Mouse (Mus musculus): ENCODE measurements around the gene Hsd17b11.

Hsd17b11 gene

DNA sequence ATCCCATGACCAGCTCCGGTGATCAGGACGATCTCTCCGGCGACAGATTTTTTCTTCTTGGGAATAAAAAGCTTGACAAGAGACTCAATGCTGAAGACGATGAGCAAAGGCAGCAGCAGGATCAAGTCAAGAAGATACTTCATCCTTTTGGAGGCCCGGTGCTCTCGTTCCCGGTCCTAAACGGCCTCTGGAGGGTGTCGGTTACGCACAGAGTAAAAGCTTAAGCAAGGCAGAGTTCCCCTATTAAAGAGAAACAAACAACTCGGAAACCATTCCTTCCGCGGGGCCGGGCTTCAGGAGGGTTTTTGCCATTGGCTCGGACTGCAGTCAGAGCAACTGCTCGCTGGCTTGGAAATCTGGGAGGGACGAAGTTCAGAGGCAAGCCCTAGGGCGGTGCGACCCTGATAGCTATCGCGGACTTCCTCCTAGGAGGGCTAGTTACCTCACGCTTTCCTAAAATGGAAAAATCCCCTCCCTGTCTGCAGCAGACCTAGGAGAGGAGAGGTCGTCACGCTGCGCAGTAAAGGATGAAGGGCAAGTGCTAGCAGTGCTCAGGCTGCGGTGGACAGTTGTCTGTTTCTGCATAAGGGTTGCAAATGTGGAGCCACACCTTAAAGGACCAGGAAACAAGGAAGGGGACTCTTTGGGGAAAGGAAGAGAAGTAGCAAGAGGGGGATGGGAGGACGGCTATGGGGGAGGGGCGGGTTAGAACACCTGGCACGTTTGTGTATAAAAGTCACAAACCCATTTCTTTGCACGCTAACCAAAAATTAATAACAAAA, at the start of gene Hsd17b11:
Hsd17b11 (minus strand) TSS at position 323 of the 782 bp plus-strand sequence.
- peak; percentile 95 to 96 for DNase-seq

DNA sequence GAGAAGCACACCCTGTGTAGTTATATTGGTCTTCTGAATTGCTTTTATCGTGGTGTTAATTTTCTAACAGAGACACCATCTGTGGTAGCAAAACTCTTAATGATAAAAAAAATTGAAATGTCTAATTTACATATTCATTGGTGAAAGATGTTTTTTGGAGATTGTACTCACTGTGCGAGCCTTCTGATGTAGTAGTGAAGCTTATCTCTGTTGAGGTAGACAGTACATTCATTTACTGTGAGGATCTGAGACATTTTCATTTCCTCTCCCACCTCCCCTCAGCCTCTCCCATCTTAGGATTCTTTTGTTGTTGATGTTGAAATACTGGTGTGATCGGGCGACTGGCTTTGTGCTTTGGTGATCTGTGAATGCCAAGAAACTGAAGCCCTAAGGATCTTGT, 49.3 kb upstream of the Hsd17b11 start:
- DNase-seq, result no peak

DNA sequence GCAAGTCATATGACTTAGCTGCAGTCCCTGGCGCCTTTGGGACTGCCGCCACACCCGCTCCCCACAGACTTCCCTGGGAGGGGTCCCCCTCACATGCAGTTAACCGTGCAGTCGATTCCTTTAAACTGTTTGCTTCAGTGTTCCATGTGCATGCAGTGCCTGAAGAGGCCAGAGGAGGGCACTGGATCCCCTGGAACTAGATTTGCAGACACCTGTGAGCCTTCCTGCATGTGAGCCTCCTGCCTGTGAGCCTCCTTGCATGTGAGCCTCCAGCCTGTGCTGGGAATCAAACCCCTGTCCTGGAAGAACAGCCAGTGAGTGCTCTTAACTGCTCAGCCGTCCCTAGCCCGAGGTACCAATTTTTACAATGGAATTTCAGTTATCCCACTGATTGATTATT, 47.0 kb upstream of the Hsd17b11 start:
- no peak for DNase-seq

DNA sequence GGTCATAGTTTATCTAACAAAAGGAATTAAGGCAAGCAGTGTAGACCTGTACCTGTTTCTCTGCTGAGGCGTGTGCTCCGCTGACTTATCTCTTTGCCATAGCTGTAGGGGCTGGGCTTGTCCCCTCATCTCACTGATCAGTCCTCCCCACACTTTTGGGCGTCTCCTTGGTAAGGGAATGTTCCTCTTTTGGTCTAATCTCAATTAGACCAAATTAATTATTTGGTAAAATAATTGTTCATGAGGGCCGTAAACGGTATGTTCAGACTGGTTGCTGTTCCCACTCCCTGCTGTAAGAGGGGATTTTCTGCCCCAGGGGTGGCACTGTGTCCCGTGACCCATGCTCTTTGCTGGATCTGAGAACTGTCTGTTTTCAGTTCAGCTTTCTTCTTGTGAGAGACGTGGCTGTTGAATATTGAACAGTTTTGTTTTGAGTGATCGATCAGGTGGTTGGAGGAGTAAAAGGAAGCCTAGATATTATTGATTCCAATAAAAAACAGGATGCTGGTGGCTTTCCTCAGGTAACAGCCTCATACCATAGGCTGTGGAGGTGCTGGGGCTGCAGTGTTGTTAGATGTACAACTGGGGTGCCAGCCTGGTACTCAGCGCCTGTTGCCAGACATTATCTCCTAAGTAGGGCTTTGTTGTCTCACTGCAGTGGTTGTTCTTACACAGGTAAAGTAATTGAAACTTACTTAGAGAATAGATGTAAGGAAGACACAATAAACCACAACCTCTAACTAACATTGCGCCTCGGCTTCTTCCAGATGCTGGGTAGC, 41.2 kb upstream of the Hsd17b11 start:
- no peak for DNase-seq

DNA sequence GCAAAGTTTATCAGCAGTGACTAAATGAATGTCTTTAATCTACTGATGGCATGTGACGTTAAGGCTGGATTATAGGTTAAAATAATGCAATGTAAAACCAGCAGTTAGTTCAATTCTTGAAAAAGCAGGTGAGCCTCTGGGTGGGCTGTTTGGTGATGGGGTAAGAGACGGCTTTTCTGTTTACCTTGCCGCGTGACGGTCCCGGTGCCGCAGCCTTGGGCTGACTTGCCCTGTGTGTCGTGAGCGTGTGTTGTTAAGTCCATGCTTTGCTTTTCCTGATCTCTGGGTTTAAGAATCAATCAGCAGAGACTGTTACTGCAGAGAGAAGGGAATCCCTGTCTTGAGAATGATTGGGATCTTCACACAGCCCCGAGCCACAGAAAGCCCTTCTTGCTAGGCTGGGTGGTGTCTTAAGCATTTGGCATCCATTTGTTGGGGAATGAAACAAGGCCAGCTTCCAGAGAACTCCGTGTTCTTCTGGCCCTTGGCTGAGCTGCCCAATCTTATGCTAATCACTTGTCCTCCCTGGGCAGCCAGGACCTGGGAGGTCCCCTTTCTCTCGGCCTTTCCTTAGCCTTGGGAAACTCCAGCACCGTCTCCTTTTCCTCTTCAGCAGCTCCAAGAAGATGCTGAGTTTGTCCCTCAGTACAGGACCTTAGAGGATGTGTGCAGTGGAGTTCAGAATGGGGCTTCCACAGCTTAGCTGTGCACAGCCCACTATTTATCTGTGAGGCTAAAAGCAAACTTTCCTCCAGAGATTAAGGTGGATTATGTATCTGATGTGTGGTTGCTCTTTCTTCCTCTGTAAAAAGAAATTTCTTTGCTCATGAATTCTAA, 40.4 kb upstream of the Hsd17b11 start:
- DNase-seq, result no peak

DNA sequence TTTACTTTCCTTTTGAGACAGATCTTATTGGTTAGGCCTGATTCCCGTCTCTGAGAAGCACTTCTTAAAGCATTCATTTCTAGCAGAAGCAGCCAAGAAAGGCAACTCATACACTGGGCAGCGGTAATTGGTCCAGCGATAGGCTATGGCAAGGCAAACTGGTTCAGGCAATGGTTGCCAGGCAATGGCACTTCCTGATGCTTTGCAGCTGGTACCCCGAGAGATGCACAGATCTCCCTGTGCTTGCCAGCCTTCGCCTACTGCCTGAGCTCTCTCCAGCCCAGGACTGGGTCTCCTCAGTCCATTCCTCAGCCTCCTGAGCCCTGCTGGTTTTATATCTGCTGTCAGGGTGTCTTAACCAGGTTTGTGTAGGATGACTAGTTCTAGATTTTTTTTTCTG, 38.7 kb upstream of the Hsd17b11 start:
- DNase-seq, result no peak

DNA sequence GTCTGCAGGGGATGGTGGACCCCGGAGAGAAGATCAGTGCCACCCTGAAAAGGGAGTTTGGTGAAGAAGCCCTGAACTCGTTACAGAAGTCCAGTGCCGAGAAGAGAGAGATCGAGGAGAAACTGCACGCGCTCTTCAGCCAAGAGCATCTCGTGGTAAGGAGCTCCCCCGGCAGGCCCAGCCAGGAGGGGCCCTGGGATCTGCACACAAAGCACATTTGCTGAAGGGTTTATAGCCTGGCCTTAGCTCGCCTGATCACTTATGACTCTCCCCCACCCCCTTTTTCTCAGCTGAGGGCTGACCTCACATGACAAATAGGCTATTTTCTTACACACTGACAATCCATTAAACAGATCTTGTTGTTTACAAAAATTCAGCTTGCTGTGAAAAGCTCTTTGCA, 37.9 kb upstream of the Hsd17b11 start:
- no peak for DNase-seq

DNA sequence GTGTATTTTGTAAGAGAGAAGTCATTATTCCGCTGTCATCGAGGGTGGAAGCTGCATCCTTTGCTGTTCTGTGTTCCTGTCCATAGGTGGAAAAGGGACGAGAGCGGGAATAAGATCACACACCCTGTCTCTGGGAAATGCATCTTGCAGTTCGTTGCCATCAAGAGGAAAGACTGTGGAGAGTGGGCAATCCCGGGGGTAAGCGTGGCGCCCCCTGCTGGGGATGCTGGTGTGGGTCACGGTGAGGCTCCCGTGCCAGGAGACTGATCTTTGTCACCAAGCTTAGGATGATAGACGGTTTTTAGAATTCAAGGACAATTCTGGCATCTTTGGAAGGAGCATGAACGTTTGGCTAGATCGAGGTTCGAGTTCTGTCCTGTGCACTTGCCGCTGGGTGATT, 36.3 kb upstream of the Hsd17b11 start:
- peak; percentile 42 to 45 for DNase-seq

DNA sequence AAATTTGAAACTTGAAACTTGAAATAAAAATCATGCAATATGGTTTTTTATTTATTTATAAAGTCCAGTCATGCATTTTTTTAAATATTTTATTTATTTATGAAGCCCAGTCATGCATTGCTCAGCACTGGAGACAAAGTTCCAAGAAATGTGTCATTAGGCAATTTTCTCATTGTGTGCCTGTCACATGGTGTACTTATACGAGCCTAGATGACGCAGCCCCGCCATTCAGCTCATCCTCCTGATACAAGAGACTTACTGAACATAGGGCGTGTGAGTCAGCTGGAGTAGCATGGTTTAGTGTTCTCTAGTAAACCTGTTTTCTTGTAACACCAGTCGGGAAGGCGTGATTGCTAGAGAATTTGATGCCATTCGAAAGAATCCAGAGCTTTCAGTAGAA, 34.6 kb upstream of the Hsd17b11 start:
- DNase-seq, result no peak

DNA sequence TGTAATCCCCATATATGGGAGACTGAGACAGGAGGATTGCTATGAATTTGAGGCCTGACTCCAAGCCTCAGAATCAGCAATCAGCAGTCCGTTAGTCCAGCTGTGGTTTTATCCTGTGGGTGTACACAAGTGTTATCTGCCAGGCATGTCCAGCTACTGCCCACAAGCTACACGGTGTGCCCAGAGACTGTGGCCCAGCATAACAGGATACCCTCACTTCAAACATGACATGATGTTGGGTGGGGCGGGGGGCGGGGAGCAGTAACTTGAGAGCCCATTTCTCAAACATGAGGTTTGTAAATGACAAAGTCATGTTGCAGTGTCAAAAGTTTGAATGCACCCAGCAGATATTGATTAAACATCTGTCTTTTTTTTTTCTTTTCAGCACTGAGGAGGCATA, 34.1 kb upstream of the Hsd17b11 start:
- DNase-seq, result no peak

DNA sequence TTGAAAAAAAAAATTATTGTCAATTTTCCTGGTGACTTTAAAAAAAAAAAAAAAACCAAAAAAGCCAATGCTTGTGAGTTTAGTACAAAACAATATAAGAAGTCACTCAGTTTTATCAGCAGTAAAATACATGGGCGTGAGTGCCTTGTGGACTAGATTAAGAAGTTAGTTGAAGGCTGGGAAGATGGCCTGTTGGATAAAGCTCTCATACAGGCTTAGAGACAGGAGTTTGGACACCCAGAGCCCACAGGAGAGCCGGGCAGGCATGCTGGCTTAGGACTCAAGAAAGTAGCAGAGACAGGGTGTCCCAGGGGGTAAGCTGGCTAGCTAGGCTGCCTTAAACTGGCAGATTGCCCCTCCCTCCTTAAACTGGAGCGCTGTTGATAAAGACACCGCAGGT, 33.2 kb upstream of the Hsd17b11 start:
- no peak for DNase-seq

DNA sequence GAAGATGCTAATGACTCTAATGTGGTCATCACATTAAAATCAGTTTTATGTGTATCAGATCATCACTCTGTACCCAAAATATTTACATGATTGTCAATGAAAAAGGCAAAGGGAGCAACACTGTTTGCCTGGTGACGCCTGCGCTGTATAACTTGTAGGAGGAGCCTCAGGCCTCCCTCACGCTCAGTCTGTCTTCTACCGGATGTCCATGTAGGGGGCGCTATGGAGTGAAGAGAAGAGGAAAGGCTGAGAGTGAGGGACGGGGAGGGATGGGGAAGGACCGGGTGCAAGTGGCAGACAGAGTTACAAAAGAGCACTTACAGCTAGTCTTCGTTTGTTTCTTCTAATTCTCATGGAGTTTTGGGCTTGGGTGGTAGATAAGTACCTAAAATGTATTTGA, 31.2 kb upstream of the Hsd17b11 start:
- DNase-seq, result peak; percentile 24 to 41

DNA sequence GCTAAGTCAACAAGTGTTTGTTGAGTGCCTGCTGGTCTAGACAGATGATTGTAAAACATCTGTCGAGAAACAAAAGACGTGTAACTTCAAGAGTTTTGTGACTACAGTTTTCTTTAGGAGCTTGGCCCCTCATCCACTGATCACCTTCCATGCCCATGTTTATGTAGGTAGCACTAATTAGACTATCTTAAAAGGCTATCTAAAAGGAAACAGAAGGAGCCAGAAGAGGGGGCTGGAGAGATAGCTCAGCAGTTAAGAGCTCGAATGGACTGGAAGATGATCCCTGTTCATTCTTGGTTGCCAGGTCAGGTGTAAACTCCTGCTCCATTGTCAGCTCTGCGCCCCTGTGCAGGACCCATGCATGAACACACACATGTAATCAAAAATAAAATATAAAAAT, 26.4 kb upstream of the Hsd17b11 start:
- no peak for DNase-seq

DNA sequence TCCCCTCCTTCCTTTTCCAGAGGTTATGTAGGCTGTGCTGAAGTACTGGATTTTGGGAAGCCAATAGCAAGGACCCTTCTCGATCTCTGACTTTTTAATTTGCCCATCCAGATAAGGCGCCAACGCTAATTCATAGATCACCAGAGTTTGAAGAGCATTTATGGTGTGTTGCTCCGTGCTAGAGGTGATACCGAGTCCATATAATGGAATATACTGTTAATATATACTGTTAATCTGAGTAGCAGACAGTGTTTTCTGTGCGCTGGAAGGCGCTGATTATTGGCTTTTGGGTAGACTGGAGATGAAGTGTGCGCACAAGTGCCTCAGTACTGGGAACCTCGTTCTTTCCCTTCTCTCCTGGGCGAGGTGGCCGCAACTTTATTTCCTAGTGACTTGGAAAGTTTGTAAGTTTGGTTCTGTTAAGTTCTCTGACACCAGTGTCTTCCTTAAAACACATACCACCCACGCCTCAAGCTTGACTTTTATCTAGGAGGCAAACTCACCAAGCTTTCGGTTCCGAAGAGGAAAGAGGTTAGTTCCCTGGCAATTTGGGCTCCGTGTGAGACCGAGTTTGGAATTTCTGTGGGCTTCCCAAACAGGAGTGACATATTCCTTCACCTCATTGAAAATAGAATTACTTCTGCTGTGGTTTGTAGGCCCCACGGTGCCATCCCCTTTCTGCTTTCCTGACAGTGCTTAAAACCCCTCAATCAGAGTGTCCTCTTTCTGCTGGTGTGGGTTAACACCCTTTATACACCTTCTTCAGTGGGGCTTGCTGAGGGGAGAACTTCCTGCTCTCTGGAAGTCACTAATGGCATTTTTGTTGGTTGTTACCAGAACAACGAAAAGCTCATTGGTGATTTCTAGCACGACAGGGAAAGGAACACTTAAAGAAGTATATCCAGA, 25.7 kb upstream of the Hsd17b11 start:
- DNase-seq, result peak in 1 of 2 experiments; percentile 30

DNA sequence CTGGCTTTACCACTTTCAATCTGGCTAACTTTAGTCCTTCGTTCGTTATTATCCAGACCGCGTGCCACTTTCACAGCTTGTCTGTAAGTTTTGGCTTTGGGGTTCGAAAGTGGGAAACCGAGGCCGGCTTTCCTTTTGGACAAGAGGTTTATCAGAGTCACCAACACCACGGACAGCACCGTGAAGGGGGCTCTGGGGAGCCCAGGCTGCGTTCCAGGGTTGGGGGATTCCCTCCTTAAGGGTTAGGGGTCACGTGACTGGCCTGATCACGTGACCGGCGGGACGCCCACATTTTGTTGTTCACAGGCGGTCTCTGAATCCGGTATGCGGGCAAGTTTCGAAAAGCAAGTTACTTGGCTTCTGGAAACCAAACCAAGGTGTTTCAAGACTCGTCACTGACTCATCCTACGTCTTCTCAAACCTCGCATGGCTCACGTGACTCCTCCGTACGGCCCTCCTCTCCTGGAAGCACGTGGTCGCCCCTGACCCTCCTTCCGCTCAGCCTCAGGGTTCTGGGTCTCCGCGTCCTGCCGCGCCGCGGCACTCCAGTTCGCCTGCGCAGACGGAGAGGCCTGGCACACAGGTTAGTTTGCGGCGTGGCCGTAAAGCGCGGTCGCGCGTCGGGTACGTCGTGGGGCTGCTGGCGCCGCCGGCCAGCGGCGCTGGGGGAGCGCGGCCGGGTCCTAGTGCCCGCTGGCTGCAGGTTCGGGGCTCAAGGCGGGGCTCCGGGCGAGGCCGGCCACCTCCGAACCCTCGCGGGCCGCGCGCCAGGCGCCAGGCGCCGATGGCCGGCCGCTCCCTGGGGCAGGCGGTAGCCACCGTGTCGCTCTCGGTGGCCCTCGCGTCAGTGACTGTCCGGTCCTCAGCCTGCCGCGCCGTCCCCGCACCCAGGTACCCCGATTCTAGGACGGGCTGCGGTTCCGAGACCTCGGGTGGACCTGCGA, 24.8 kb upstream of the Hsd17b11 start, which contains the start of gene Nudt9:
Nudt9 (plus strand) TSS at position 51 of the 944 bp plus-strand sequence.
- DNase-seq, result peak; percentile 98 to 99

DNA sequence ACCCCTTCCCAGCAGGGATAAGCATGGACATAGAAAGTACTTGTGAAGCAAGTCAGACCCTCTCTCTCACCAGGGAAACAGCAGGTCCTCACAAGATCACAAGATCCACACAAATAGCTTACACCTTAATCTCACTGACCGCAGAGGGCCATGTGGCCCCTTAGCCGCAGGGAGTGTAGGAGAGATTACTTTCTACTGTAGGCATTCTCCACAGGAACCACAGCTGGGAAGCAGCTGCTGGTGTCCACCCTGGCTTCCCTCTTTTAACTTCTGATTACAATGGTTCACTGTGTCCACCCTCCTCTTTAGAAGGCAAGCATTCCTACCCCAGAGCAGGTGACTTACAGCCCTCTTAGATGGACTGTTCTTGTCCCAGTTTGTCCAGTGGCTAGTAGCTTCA, 22.0 kb upstream of the Hsd17b11 start:
- no peak for DNase-seq

DNA sequence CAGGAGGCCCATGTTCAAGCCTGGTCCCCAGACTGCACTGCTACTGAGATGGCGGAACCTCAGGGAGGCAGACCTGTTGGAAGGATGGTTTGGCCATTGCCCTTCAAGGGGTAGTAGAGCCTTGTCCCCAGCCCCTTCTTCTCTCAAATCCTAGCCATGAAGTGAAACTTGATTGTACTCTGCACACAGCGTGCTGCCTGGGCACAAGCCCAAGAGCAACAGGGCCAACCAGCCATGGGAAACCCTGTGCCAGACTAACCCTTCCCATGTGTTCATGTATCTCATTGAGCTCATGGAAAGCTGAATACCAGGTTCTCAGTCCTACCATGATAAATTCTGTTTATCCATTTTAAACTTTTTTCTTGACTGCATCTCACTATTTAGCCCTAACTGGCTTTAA, 21.2 kb upstream of the Hsd17b11 start:
- DNase-seq, result no peak

DNA sequence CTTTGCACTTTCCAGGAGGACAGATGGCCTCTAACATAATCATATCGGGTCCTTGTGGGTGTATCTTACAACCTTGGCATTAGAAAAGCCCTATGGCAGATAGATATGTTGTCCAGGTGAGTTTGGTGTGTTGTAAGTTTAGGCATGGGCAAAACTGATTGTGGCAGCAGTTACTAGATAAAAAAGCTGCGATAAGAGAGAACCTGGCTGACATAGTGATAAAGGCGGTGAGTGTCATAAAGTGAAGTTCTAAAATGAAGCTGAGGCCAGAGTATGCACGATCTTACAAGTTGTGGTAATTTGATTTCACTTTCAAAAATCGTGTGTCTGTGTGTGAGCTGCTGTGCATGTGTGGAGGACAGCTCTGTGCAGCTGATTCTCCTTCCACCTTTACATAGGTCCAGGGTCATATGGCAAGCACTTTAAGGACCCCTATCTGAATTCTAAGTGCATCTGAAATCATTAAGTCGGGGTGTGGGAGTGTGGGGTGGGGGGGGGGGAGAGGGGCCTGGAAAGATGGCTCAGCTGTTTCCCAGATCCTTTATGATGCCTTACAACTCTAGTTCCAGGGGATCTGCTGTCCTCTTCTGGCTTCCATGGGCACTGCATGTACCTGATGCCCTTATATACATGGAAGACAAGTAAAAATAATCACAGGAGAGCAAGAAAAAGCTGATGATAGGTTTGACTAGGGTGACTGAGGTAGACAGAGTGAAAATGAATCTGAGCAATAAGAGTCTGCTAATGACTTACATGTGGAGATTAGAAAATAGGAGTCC, 17.6 kb upstream of the Hsd17b11 start:
- peak; percentile 58 to 68 for DNase-seq

DNA sequence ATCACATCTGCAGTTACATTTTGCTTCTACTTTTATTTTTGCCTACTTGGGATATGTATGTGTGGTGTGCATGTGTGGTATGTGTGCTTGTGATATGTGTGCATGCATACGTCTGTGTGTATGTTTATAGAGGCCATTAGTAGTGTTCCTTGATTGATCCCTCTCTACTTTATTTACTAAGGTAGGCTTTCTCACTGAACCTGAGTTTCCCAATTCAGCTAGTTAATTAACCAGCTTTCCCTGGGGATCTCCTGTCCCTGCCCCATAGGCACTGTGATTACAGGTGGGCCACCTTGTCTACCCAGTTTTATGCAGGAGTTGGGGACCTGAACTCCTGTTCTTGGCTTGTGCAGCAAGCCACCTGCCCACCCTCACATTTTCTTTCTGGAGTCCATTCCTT, 15.0 kb upstream of the Hsd17b11 start:
- DNase-seq, result no peak

DNA sequence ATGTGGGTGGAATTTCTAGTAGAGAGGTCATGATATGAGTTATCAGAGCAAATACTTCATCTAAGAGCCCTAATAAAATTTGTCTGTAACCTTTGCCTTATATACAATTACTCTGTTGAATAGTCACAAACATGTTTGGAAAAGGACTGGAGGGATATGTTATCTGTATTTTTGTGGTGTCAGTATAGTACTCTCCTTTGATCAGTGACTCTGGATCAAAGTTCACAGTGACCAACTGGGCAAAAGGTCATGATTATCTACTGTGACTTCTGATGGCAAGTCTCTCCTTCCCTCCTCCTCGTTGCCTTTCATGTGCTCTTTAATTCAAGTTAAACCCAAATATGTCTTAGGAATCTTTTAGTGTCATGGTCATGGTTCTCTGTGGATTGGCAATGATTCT, 14.1 kb upstream of the Hsd17b11 start:
- DNase-seq, result no peak
